Mouse (Mus musculus): ENCODE results near the gene Vtn.

Gene Vtn

GRCm38 (mm10) chr11:78535376-78536079, 36.6 kb downstream of the Vtn start:
- no peak for DNase-seq

GRCm38 (mm10) chr11:78536080-78536689, 37.3 kb downstream of the Vtn start, which contains the start of the genes Tnfaip1 and Ift20:
TSS of gene Tnfaip1 (minus strand) at chr11:78536332.
TSS of gene Ift20 (plus strand) at chr11:78536361.
- DNase-seq = peak; percentile 98

GRCm38 (mm10) chr11:78536690-78537084, 37.8 kb downstream of the Vtn start:
- no peak for DNase-seq

- no peak for DNase-seq
These were observed 41.5 kb downstream of the Vtn start for GRCm38 (mm10) chr11:78540358-78540757.

- no peak for DNase-seq
These were observed 45.7 kb downstream of the Vtn start for GRCm38 (mm10) chr11:78544449-78545111.

- DNase-seq = no peak
These were observed 46.3 kb downstream of the Vtn start for GRCm38 (mm10) chr11:78545181-78545580.

GRCm38 (mm10) chr11:78547718-78548460, 49.0 kb downstream of the Vtn start:
- DNase-seq = no peak

- DNase-seq = no peak
These were observed 50.6 kb downstream of the Vtn start for GRCm38 (mm10) chr11:78549491-78549987.

- peak; percentile 96 for DNase-seq
These were observed 51.5 kb downstream of the Vtn start, which contains the start of gene Tmem97 for GRCm38 (mm10) chr11:78550168-78551058. TSS of gene Tmem97 (minus strand) at chr11:78550777.

- no peak for DNase-seq
These were observed 52.1 kb downstream of the Vtn start for GRCm38 (mm10) chr11:78551059-78551398.
